Mouse (Mus musculus) stomach, postnatal 0 days (tissue): ENCODE measurements around the gene Elf1. TPM values are rescaled to one million over a fixed set of nuclear protein-coding genes. Genes with fewer than 3 reads are reported as not detected.

Experiments used
- ATAC-seq: fragments of 200-750 bp; cut with Nextera tagmentation; 2 replicates; pipeline ENCODE4 v1.8.0; 2017; ENCODE audit not compliant: low FRiP score, low TSS enrichment
- DNase-seq: peaks from one replicate; pipeline ENCODE4 v3.0.0-alpha.2; 2016; ENCODE audit warnings: low spot score
- H3K27ac ChIP-seq: fragments of 300-500 bp; sonication (generic); replicated peaks from 2 replicates; pipeline ENCODE4 v1.5.1; 2014; ENCODE audit warnings: mild to moderate bottlenecking, control low read depth
- H3K27me3 ChIP-seq: fragments of 300-500 bp; sonication (generic); 2 replicates; pipeline ENCODE4 v1.6.1; 2014; ENCODE audit warnings: low read length; ENCODE audit not compliant: control insufficient read depth, insufficient read depth
- H3K36me3 ChIP-seq: fragments of 300-500 bp; sonication (generic); 2 replicates; pipeline ENCODE4 v1.6.1; 2014; ENCODE audit warnings: low read length, mixed read lengths; ENCODE audit not compliant: control insufficient read depth, insufficient read depth
- H3K4me1 ChIP-seq: fragments of 300-500 bp; sonication (generic); replicated peaks from 2 replicates; pipeline ENCODE4 v1.6.1; 2014; ENCODE audit warnings: antibody characterized with exemption; ENCODE audit not compliant: control insufficient read depth, insufficient read depth
- H3K4me2 ChIP-seq: fragments of 300-500 bp; sonication (generic); replicated peaks from 2 replicates; pipeline ENCODE4 v1.6.1; 2014; ENCODE audit warnings: low read depth, mild to moderate bottlenecking, control low read depth, moderate library complexity
- H3K4me3 ChIP-seq: fragments of 300-500 bp; sonication (generic); 2 replicates; pipeline ENCODE4 v1.5.1; 2014; ENCODE audit warnings: low read depth, low read length, control low read depth
- H3K9ac ChIP-seq: fragments of 300-500 bp; sonication (generic); 2 replicates; pipeline ENCODE4 v1.6.1; 2014; ENCODE audit warnings: mild to moderate bottlenecking, low read length, control low read depth, mixed read lengths
- H3K9me3 ChIP-seq: fragments of 300-500 bp; sonication (generic); 2 replicates; pipeline ENCODE4 v1.6.1; 2016; ENCODE audit warnings: low read length; ENCODE audit not compliant: control insufficient read depth
- CTCF ChIP-seq: IDR thresholded peaks from 2 replicates; pipeline ENCODE4 v1.5.1; 2016; ENCODE audit warnings: antibody characterized with exemption, low read depth, mild to moderate bottlenecking, moderate library complexity
- EP300 ChIP-seq: optimal IDR thresholded peaks from 2 replicates; pipeline ENCODE3; 2016; ENCODE audit warnings: antibody characterized with exemption
- WGBS: fragments of 180-500 bp; shearing (Covaris S2); extraction: QIAGEN DNeasy Blood & Tissue Kit; methylation state at CpG from one replicate; pipeline ENCODE4 v1.1.7; 2014; 5-methylcytosine and 5-hydroxymethylcytosine counted together
- polyA plus RNA-seq: library from polyadenylated mRNA; unstranded; fragments of >200 nt; fragmentation: Nextera tagmentation; extraction: Ambion mirVana; gene quantifications from 2 replicates; pipeline ENCODE4 v1.2.1, GENCODE M21; 2015

The Elf1 gene
- polyA plus RNA-seq, 1 experiment from 2014 or later: 19.3 TPM

- WGBS: 60% methylated on average over 12 of the region's 12 CpGs
- no peak overlapping the region for H3K4me3 ChIP-seq
- peaks cover 6% of the 10 kb centered on the region for H3K4me1 ChIP-seq
- H3K9ac ChIP-seq: no peak overlapping the region
- ATAC-seq (no peak), DNase-seq (no peak)
- H3K9me3 ChIP-seq: no peaks in the 10 kb centered on the region
- no peaks in the 10 kb centered on the region for H3K27me3 ChIP-seq
- H3K4me2 ChIP-seq: no peak overlapping the region
- TF ChIP-seq EP300: no peak
- TF ChIP-seq CTCF: no peak
- no peaks in the 10 kb centered on the region for H3K36me3 ChIP-seq
- peak overlapping the region; percentile 61 for H3K27ac ChIP-seq
Measured at GRCm38 (mm10) chr14:79489150-79489549, 8.2 kb downstream of the Elf1 start.

DNA sequence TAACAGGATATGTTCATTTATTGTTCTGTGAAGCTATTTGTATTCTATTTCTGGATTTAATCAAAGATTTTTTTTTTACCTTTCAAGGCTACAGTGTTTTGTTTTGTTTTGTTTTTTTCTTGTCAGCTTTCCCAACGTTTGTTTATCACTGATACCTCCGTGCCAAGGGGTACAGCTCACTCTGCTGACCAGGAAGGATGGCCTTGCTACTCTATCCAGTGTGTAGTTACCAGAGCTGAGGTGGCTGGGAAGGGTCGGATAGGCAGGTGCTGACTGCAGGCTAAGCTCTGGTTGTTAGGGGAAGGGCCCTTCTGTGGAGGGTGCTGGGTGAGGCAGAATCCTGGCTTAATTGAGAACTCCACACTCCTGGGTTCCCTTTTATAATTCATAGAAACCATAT lies 9.3 kb downstream of the Elf1 start:
- H3K9me3 ChIP-seq: no peaks in the 10 kb centered on the region
- no peaks in the 10 kb centered on the region for H3K27me3 ChIP-seq
- no peak overlapping the region for H3K27ac ChIP-seq
- DNase-seq: no peak
- TF ChIP-seq CTCF: no peak
- TF ChIP-seq EP300: no peak
- no peak overlapping the region for H3K4me3 ChIP-seq
- H3K9ac ChIP-seq: no peak overlapping the region
- no peak for ATAC-seq
- H3K4me2 ChIP-seq: no peak overlapping the region
- H3K36me3 ChIP-seq: no peaks in the 10 kb centered on the region
- peaks cover 3% of the 10 kb centered on the region for H3K4me1 ChIP-seq
- WGBS: 60% methylated on average over 3 of the region's 3 CpGs

GRCm38 (mm10) chr14:79494349-79494748 lies 13.4 kb downstream of the Elf1 start:
- ATAC-seq: no peak
- 0 out of 2 replicates have a peak overlapping the region, but pooled peaks have one; percentile 18 for H3K27ac ChIP-seq
- 82% methylated on average over 6 of the region's 6 CpGs for WGBS

GRCm38 (mm10) chr14:79499326-79499725 lies 18.3 kb downstream of the Elf1 start:
- Histone ChIP-seq H3K27ac (no peak overlapping the region), H3K4me2 (no peak overlapping the region), H3K9me3 (no peaks in the 10 kb centered on the region), H3K4me1 (peaks cover 6% of the 10 kb centered on the region; the same call in 1 of the 2 replicates), H3K4me3 (no peak overlapping the region), H3K27me3 (no peaks in the 10 kb centered on the region), H3K9ac (no peak overlapping the region), H3K36me3 (no peaks in the 10 kb centered on the region)
- WGBS: 64% methylated on average over 9 of the region's 9 CpGs
- no peak for TF ChIP-seq CTCF
- TF ChIP-seq EP300: no peak
- no peak for DNase-seq
- peak; percentile 49 for ATAC-seq

More at GRCm38 (mm10) chr14:79494349-79494748, 13.4 kb downstream of the Elf1 start:
- Histone ChIP-seq H3K9me3 (no peaks in the 10 kb centered on the region), H3K27me3 (no peaks in the 10 kb centered on the region), H3K4me3 (no peak overlapping the region), H3K9ac (no peak overlapping the region), H3K4me1 (no peaks in the 10 kb centered on the region), H3K4me2 (no peak overlapping the region), H3K36me3 (no peaks in the 10 kb centered on the region)
- no peak for TF ChIP-seq CTCF
- no peak for TF ChIP-seq EP300
- DNase-seq: no peak

- ATAC-seq (no peak), DNase-seq (no peak)
- Histone ChIP-seq H3K9me3 (no peaks in the 10 kb centered on the region), H3K4me3 (no peak overlapping the region), H3K4me1 (peaks cover 6% of the 10 kb centered on the region; the same call in 1 of the 2 replicates), H3K27ac (no peak overlapping the region), H3K36me3 (no peaks in the 10 kb centered on the region), H3K27me3 (no peaks in the 10 kb centered on the region), H3K4me2 (no peak overlapping the region), H3K9ac (no peak overlapping the region)
- TF ChIP-seq CTCF (no peak), EP300 (no peak)
- WGBS: 87% methylated on average over 4 of the region's 4 CpGs
Measured at GRCm38 (mm10) chr14:79500756-79501155, 19.8 kb downstream of the Elf1 start.

DNA sequence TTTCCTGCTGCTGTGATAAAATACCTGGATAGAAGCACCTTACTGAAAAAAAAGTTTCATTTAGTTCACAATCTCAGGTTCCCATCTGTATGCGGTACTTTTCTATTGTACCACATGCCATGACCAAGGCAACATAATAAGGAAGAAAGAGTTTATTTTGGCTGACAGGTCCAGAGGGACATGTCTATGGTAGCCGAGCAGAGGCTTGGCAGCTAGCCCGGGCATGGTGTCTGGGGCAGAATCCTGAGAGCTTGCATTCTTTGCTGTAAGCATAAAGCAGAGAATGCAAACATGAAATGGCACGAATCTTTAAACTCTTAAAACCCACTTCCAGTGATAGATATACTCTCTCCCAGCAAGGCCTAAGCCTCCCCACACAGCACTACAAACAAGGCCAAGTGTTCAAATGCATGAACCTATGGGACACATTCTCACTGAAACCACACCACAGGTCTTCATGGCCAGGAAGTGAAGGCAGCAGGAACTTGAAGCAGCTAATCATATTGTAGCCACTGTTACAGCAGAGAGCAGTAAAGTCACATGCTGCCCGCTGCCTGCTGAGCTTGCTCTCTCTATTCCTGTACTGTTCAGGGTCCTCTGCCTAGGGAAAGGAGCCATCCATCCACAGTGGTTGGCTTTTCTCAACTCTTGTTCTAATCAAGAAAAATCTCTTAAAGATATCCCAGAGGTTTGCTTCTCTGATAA lies 22.5 kb downstream of the Elf1 start:
- Histone ChIP-seq H3K9ac (peak overlapping the region; percentile 38; the same call in 1 of the 2 replicates), H3K27ac (peak overlapping the region; percentile 83), H3K4me3 (no peak overlapping the region), H3K9me3 (no peaks in the 10 kb centered on the region), H3K36me3 (no peaks in the 10 kb centered on the region), H3K4me2 (no peak overlapping the region; the same call in 1 of the 2 replicates), H3K27me3 (no peaks in the 10 kb centered on the region), H3K4me1 (peaks cover 6% of the 10 kb centered on the region; the same call in 1 of the 2 replicates)
- DNase-seq (no peak), ATAC-seq (peak; percentile 45)
- TF ChIP-seq EP300 (no peak), CTCF (peak; percentile 29)
- WGBS: 35% methylated on average over 5 of the region's 5 CpGs
